In genomic region chr6:86543060-86543459, GRCm38 (mm10) we compare ENCODE assay signal across 12 mouse cellular contexts.
"Had no signal": no experiment of that assay in that cellular context is flagged by ENCODE, and none has a peak within 500 bp of the region (broad histone marks: within the 10 kb centered on the region; RNA-seq: fewer than 3 reads in every experiment).

No protein-coding gene starts in this region.

- DNase-seq: retina, postnatal 1 day; right cerebral cortex, adult 18-20 months; right cerebral cortex, postnatal 14 days; right cerebral cortex, postnatal 25 days; right cerebral cortex, postnatal 4 days; spleen, adult 18-20 months; thymus, adult 18-20 months; thymus, adult 2 months; thymus, postnatal 14 days; thymus, postnatal 25 days; thymus, postnatal 36 days; thymus, postnatal 4 days had no signal
